Mouse (Mus musculus): ENCODE measurements around the gene Asap2.

The Asap2 gene

DNA sequence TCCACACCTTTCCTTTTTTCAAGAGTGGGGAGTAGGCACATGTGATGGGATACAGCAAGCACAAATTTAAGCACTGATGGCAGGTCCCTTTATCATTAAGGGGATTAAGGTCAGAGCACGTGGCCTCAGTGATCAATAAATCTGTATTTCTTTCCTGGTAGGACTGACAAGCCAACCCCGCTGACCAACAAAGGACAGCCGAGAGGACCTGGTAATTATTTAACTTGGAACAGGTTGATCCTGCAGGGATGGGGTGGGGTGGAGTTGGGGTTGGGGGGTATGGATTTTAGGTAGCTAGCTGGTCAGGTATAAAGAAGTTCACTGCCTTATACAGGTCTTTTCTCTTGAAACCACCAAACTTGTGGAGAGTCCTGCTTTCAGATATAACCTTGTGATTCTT lies 274.7 kb downstream of the Asap2 start:
- no peak for DNase-seq (ENCODE audit: low read depth, low spot score)

- DNase-seq (ENCODE audit: low read depth, low spot score): no peak
Observed at GRCm38 (mm10) chr12:21265501-21265900, 275.2 kb downstream of the Asap2 start.

DNA sequence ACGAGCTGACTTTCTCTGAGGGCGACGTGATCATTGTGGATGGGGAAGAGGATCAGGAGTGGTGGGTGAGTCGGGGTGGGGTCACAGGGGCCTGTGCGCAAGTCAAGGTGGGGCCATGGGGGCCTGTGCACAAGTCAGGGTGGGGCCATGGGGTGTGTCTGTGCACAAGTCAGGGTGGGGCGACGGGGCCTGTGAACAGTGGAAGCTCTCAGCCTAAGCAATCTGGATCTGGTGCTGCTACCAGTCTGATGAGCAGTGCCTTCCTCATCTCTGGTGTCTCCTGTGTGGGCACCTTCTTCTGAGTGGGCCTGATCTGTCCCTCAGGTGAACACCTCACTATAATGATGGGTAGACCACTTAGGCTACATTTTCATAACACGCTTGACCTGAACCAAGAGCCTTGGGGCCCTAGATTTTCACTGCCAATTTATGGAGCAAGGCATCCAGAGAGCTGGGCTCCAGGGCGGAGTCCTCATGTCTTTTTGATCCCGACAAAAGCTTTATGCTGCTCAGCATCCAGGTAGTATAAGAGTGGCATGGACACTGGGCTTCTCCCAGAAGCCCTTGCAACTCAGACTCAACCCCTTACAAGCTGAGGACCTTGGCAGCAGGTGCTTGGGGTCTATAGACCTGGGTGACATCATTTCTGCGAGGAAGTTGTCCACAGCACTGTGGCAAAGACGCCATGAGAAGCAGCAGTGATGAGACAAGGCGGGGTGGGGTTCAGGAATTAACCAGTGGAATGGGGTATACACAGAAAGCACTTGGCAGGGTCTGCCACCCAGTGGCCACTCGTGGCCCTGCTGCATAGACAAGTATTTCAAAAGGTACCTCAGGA lies 275.9 kb downstream of the Asap2 start:
- DNase-seq (ENCODE audit: low read depth, low spot score): peak; percentile 34

DNA sequence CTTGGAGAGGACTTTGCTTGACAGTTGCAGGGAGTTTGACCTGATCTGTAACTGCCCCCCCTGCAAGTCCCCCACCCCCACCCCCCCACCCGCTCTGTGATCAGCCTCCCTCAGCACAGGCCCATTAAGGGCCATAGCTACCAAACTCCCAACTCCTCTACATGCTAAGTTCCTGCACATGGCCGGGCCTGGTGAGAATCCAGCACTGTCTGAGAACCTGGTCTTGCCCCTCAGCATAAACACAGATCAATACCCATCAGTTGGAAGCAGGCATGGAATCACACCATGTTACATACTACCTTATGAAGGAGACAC lies 276.5 kb downstream of the Asap2 start:
- no peak for DNase-seq (ENCODE audit: low read depth, low spot score)

DNA sequence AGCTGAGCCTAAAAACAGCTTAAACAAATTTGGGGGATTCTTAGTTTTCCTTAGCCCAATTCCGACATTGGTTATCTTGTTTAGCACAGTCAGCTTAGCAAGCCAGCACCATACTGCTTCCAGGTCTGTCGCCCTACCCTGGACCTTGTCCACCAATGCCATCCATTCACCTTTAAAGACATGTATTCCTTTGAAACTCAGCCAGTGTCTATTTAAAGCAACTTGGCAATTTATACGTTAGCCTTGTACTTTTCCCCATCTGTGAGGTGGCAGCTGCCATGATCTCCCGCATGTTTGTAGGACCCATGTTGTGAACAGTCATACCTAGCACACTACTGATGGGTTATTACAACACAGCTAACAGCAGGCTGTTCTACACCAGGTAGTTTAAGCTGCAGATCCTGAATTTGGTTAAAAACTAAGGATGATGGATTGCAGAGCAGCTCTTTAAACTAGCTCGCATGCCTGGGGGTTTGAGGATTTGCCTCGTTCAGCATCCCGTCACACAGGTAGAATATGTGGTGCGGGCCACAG lies 277.9 kb downstream of the Asap2 start:
- DNase-seq (ENCODE audit: low read depth, low spot score): no peak

DNA sequence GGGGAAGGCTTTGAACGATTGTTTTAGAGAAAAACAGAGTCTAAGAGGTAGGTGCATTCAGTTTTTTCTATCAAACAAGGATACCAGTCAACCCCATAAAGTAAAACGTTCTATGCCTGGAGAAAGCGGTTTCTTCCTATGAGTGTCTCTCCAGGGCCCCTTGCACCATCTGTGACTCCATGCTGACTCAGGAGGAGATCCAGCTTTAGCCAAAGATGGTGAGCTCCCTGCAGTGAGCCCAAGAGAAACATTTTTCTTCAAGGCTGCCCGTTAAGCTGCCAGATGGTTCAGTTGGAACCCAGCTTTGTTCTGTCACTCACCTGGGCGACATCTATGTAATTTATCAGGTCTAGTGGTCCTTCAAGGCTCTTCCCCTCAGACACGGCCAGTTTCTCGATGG lies 284.2 kb downstream of the Asap2 start:
- no peak for DNase-seq (ENCODE audit: low read depth, low spot score)

DNA sequence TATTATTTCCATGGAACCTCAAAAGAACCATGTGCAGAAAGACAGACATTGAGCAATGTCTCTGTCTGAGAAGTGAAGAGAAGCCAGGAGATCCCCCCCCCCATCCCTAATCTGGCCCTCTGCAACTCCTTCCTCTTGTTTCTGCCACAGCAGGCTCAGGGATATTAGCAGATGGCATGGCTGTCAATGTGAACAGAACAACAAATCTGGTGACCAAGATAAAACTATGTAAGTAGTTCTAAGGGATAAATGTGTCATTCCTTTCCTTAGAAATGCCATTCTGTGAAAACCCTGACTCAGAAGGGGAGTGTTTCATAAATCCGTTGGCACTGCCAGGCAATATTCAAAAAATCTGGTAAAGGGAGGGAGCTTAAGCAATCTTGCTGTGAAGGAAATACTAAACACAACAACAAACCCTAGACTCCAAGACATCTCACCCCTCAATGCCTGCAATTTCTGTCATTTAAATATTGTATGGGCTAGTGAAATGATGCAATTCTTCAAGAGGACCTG lies 287.1 kb downstream of the Asap2 start:
- no peak for DNase-seq (ENCODE audit: low read depth, low spot score)

DNA sequence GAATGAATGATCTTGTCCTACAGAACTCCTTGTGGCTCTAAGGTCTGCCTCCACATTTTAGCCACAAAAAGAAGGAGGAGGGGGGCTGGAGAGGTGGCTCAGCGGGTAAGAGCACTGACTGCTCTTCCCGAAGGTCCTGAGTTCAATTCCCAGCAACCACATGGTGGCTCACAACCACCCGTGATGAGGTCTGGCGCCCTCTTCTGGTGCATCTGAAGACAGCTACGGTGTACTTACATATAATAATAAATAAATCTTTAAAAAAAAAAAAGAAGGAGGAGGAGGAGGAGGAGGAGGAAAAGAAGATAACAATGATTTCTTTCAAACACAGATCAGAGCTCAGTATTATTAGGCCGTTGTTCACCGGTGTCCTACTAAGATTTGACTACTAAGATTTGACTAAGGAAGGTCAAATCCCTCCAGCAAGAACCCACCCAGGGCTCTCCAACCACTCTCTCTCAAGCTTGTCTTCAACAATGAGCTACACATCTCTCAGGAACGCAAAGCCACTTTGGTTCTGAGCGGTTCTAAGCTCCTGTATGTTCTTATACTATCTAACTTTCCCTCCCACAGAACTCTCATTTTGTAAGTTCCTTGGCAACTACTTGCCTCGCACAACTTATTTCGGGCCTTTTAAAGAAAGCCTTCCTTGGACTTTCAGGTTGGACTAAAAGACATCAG lies 294.6 kb downstream of the Asap2 start, which contains the start of gene Cpsf3:
Gene Cpsf3 (plus strand): TSS at position 631 of the 681 bp plus-strand sequence.
- no peak for DNase-seq (ENCODE audit: low read depth, low spot score)

GRCm38 (mm10) chr12:21285508-21286242 lies 295.4 kb downstream of the Asap2 start:
- DNase-seq (ENCODE audit: low read depth, low spot score): no peak

GRCm38 (mm10) chr12:21286243-21286622 lies 296.0 kb downstream of the Asap2 start, which contains the start of gene Itgb1bp1:
Itgb1bp1 (minus strand) TSS chr12:21286284.
- DNase-seq (ENCODE audit: low read depth, low spot score): peak; percentile 98

- DNase-seq (ENCODE audit: low read depth, low spot score): no peak
Observed at GRCm38 (mm10) chr12:21286712-21287650, 296.7 kb downstream of the Asap2 start.

- no peak for DNase-seq (ENCODE audit: low read depth, low spot score)
Observed at GRCm38 (mm10) chr12:21288716-21289395, 298.6 kb downstream of the Asap2 start.

GRCm38 (mm10) chr12:21289651-21290050 lies 299.4 kb downstream of the Asap2 start:
- DNase-seq (ENCODE audit: low read depth, low spot score): no peak

GRCm38 (mm10) chr12:21298856-21299255 lies 308.6 kb downstream of the Asap2 start:
- DNase-seq (ENCODE audit: low read depth, low spot score): no peak

GRCm38 (mm10) chr12:21301324-21301723 lies 311.1 kb downstream of the Asap2 start:
- no peak for DNase-seq (ENCODE audit: low read depth, low spot score)

DNA sequence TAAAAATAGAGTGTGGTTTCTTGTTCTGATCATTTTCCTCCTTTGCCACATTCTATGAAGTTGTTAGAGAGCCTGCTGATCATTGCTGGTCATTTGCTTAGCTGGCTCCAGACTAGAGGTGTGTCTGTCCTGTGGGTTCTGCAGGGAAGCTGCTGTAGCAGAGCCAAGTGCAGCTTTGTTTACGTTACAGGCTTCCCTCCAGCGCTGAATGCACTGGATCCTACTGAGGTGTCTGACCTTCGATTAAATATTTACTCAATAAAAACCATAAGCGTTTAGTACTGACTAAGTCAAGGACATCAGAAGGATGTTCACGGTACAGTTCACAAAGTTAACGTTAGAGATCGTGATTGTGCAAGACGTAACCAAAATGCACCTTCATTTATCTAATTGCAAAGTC lies 311.7 kb downstream of the Asap2 start:
- no peak for DNase-seq (ENCODE audit: low read depth, low spot score)

- DNase-seq (ENCODE audit: low read depth, low spot score): no peak
Observed at GRCm38 (mm10) chr12:21302361-21302783, 312.1 kb downstream of the Asap2 start.

GRCm38 (mm10) chr12:21305741-21306140 lies 315.5 kb downstream of the Asap2 start:
- DNase-seq (ENCODE audit: low read depth, low spot score): no peak

DNA sequence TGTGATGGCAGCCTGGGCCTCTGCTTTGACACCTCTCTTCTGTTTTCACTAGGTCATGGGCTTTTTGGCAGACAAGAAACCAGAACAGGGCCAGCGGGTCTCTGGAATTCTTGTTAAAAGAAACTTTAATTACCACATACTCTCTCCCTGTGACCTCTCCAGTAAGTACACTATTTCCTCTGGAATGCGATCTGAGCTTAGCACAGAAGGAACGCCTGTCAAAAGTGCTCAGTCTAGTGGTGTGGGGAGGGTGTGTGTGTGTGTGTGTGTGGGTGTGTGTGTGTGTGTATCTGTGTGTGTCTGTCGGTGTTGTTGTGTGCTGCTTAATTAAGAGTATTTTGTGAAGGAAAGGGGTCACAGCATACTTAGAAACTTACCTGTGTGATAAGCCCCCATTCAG lies 316.5 kb downstream of the Asap2 start:
- DNase-seq (ENCODE audit: low read depth, low spot score): no peak

DNA sequence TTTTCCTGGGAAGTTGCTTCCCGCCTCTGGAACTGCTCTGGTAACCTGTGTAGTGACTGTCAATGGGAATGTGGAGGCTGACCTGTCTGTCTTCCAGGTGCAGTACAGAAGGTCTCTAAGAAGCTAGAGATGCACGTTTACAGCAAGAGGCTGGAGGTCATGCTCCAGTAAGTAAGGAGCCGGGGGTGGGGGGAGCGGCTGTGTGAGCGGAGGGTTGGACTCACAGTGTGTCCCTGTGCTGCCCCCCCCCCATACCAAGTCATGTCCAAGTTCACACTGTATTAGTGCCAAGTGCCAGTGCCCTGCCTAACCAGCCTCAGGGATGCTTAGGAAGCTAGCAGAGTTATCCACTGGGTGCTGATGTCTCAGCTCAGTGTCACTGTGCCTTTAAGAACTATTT lies 321.9 kb downstream of the Asap2 start:
- DNase-seq (ENCODE audit: low read depth, low spot score): no peak

All from telencephalon, adult 2 months (tissue).